Mouse (Mus musculus) myocyte (in vitro differentiated cells): ENCODE results near the gene Shq1.

ENCODE experiments used
- CEBPB ChIP-seq: IDR thresholded peaks from 2 replicates; pipeline ENCODE4 v1.6.1; 2011; ENCODE audit warnings: mild to moderate bottlenecking, moderate library complexity; ENCODE audit not compliant: poor library complexity, insufficient read depth, severe bottlenecking
- E2F4 ChIP-seq: IDR thresholded peaks from one replicate; pipeline ENCODE4 v1.6.1; 2011; ENCODE audit warnings: mild to moderate bottlenecking, control low read depth, moderate library complexity; ENCODE audit not compliant: insufficient read depth
- POLR2A ChIP-seq: IDR thresholded peaks from one replicate; pipeline ENCODE4 v1.6.1; 2011; ENCODE audit warnings: low read depth, mild to moderate bottlenecking, control low read depth, moderate library complexity; ENCODE audit not compliant: insufficient read length
- POLR2AphosphoS2 ChIP-seq: IDR thresholded peaks from one replicate; pipeline ENCODE4 v1.6.1; 2011; ENCODE audit warnings: low read depth, control low read depth; ENCODE audit not compliant: insufficient read length
- TCF3 ChIP-seq: IDR thresholded peaks from one replicate; pipeline ENCODE4 v1.6.1; 2011; ENCODE audit warnings: low read depth, control low read depth; ENCODE audit not compliant: insufficient read length
- USF1 ChIP-seq: IDR thresholded peaks from one replicate; pipeline ENCODE4 v1.6.1; 2011; ENCODE audit warnings: low read depth, mild to moderate bottlenecking, control low read depth, moderate library complexity

- no peak for TF ChIP-seq E2F4
- TF ChIP-seq POLR2AphosphoS2: no peak
- TF ChIP-seq POLR2A: no peak
- no peak for TF ChIP-seq CEBPB
- no peak for TF ChIP-seq USF1
- no peak for TF ChIP-seq TCF3
Observed at GRCm38 (mm10) chr6:100539698-100540097, 131.3 kb downstream of the Shq1 start.
